In genomic region chr4:14273242-14273961, GRCm38 (mm10) we compare ENCODE assay signal across 24 mouse cellular contexts.
DNase-seq lines count a peak whose midpoint lies in the region; ATAC-seq lines count a peak whose summit lies in the region.
"Had no signal": no experiment of that assay in that cellular context is flagged by ENCODE, and none has a peak within 500 bp of the region (broad histone marks: within the 10 kb centered on the region; RNA-seq: fewer than 3 reads in every experiment).

No protein-coding gene starts in this region.

- no peak overlapping the region for H3K9ac ChIP-seq in embryonic facial prominence, embryonic 11.5 days (replicated peaks; ENCODE audit: low read length)
- H3K9ac ChIP-seq in limb, embryonic 15.5 days = no peak overlapping the region
- H3K9ac ChIP-seq: hindbrain, embryonic 13.5 days; liver, embryonic 14.5 days; neural tube, embryonic 15.5 days had no signal

- H3K27me3 ChIP-seq in embryonic facial prominence, embryonic 11.5 days (ENCODE audit: control insufficient read depth, insufficient read depth, low read length) = no peaks in the 10 kb centered on the region
- H3K27me3 ChIP-seq in limb, embryonic 15.5 days = no peaks in the 10 kb centered on the region
- H3K27me3 ChIP-seq: hindbrain, embryonic 13.5 days; neural tube, embryonic 15.5 days had no signal

- 0 out of 2 replicates have a peak, but pooled peaks have one; percentile 52 for ATAC-seq in embryonic facial prominence, embryonic 11.5 days (replicated peaks; ENCODE audit: insufficient number of reproducible peaks, low FRiP score, low TSS enrichment, low read depth)
- peak; percentile 67 for ATAC-seq in limb, embryonic 15.5 days (ENCODE audit: insufficient number of reproducible peaks, low FRiP score, low TSS enrichment, low read depth)
- ATAC-seq: forebrain, embryonic 16.5 days; lung, postnatal 0 days had no signal

- no peaks in the 10 kb centered on the region; the same call in 1 of the 2 replicates for H3K4me1 ChIP-seq in embryonic facial prominence, embryonic 11.5 days (ENCODE audit: control insufficient read depth, insufficient read depth, low read length)
- H3K4me1 ChIP-seq in limb, embryonic 15.5 days = peaks cover 15% of the 10 kb centered on the region; the same call in 1 of the 2 replicates
- H3K4me1 ChIP-seq: hindbrain, embryonic 13.5 days; neural tube, embryonic 15.5 days had no signal

- H3K27ac ChIP-seq in embryonic facial prominence, embryonic 11.5 days (replicated peaks; ENCODE audit: low read depth, low read length) = peak overlapping the region; percentile 1; the same call in 1 of the 2 replicates
- H3K27ac ChIP-seq in limb, embryonic 15.5 days = peak overlapping the region; percentile 57
- H3K27ac ChIP-seq: gastrocnemius, adult 2 months; hindbrain, embryonic 13.5 days; liver, embryonic 14.5 days; neural tube, embryonic 15.5 days had no signal

- H3K4me2 ChIP-seq in embryonic facial prominence, embryonic 11.5 days (ENCODE audit: low read depth, low read length) = no peak overlapping the region
- H3K4me2 ChIP-seq in limb, embryonic 15.5 days = no peak overlapping the region
- H3K4me2 ChIP-seq: hindbrain, embryonic 13.5 days; midbrain, embryonic 11.5 days; neural tube, embryonic 15.5 days had no signal

- peak; percentile 63 for DNase-seq in embryo, embryonic 10 days (ENCODE audit: low spot score)
- DNase-seq in embryo, embryonic 9.5 days (ENCODE audit: extremely low spot score) = no peak
- DNase-seq in embryonic facial prominence, embryonic 11.5 days (ENCODE audit: low spot score) = peak; percentile 93
- DNase-seq in forelimb bud, embryonic 11.5 days (ENCODE audit: low read depth, low spot score) = peak; percentile 82
- DNase-seq in spleen, postnatal 10 days (ENCODE audit: low spot score in 2 of 2) = no peak
- no peak for DNase-seq in natural killer cell, adult 2 months (ENCODE audit: low spot score in 2 of 2)
- no peak for DNase-seq in urinary bladder, adult 2 months (ENCODE audit: low spot score)
- DNase-seq: adrenal gland, adult 2 months; cerebellum, adult 18-20 months; cerebellum, postnatal 14 days; gastrocnemius, adult 2 months; kidney, adult 8-10 months; kidney, postnatal 14 days; left cerebral cortex, postnatal 4 days; right cerebral cortex, adult 18-20 months; thymus, adult 18-20 months; thymus, postnatal 4 days had no signal

- H3K36me3 ChIP-seq in embryonic facial prominence, embryonic 11.5 days (replicated peaks; ENCODE audit: control insufficient read depth, insufficient read depth, low read depth, low read length) = no peaks in the 10 kb centered on the region
- H3K36me3 ChIP-seq in limb, embryonic 15.5 days = no peaks in the 10 kb centered on the region
- H3K36me3 ChIP-seq: hindbrain, embryonic 13.5 days; neural tube, embryonic 15.5 days had no signal

- no peak overlapping the region for H3K4me3 ChIP-seq in embryonic facial prominence, embryonic 11.5 days (ENCODE audit: low read depth, low read length)
- no peak overlapping the region for H3K4me3 ChIP-seq in limb, embryonic 15.5 days
- H3K4me3 ChIP-seq: gastrocnemius, adult 2 months; hindbrain, embryonic 13.5 days; neural tube, embryonic 15.5 days had no signal

- H3K9me3 ChIP-seq in embryonic facial prominence, embryonic 11.5 days (replicated peaks; ENCODE audit: control insufficient read depth, low read length) = no peaks in the 10 kb centered on the region
- H3K9me3 ChIP-seq in limb, embryonic 15.5 days = no peaks in the 10 kb centered on the region
- H3K9me3 ChIP-seq: hindbrain, embryonic 13.5 days; neural tube, embryonic 15.5 days had no signal

- 26% methylated on average over 2 of the region's 2 CpGs for WGBS in embryonic facial prominence, embryonic 11.5 days
- WGBS in limb, embryonic 15.5 days = 26% methylated on average over 2 of the region's 2 CpGs

Comparison
In these comparisons a context has a peak if more than half of its experiments do, and no peak if none do; other contexts are left out.
1. DNase-seq: peak in embryo, embryonic 10 days (single experiment), embryonic facial prominence, embryonic 11.5 days (single experiment) and forelimb bud, embryonic 11.5 days (single experiment); none in embryo, embryonic 9.5 days (single experiment), spleen, postnatal 10 days (0 of 2), natural killer cell, adult 2 months (0 of 2) and urinary bladder, adult 2 months (single experiment).